Mouse (Mus musculus) right cerebral cortex, postnatal 25 days (tissue): ENCODE measurements at regions not wholly inside any gene's neighbourhood (a gene's known extent, or its start where the extent isn't known, plus 50 kb on each side); places are given as distances from the start of the nearest gene placed in this dataset.
"Not testable (repeated sequence)": the region's sequence is repeated elsewhere in the genome, so short reads cannot be mapped to it uniquely, and the experiment has no call there.

Experiments
- DNase-seq: peaks from one replicate; pipeline ENCODE4 v3.0.0; 2022

- DNase-seq = no peak
These were observed 358.6 kb downstream of the Sox9 start for GRCm38 (mm10) chr11:113140595-113140994.

DNA sequence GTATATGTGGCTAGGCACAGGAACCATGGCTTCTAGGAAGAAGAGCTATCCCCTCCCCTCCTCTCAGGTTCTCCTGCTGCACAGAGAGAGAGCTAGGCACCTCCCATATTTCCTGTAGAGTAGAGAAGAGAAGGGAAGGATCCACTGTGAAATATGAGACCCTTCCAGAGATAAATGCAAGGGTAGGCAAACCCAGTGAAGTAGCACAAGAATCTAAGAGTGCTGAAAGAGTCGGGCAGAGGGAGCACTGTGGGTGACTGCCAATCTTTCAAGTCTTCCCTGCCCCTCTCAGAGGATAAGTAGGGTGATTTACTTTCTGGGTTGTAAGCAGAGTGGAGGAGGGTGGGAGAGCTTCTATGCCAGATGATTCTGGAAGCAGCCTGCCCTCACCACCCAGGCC lies 360.8 kb downstream of the Sox9 start:
- no peak for DNase-seq

DNA sequence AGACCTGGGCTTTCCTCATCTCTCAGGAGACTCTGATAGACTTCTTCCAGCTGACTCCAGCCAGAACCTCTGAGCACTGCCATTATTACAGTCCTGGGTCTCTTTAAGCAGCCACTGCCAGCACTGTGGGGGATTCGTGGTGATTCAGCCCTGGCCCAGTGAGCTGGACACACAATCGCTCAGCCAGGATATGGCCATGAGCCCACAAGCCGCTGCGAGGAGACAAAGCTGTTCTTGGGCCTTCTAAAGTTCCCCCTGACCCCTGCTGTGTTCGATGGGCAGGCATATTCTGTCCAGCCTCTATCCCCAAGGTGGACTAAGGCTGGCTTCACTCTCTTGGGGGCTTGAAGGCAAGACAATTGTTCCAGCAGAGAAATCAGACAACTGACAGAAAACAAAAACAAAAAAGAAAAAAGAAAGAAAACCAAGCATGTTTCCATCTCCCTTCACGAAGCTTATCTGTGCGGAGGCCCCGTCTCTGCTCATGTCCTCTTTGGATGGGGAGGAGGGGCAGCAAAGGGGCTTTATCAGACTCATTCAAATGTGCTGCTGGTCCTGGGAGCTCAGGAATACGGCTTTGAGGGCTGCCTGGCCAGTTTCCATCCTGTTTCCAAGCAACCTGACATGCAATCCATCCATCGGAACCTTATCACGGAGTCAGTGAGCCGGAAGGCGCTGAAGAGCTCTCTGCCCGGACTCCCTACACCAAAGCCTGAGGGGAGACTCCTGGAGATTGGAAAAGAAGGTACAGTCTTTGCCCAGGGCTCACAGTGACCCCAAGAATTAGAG lies 362.0 kb downstream of the Sox9 start:
- peak; percentile 43 for DNase-seq

- DNase-seq = no peak
These were observed 363.7 kb downstream of the Sox9 start for GRCm38 (mm10) chr11:113145721-113146120.

- no peak for DNase-seq
These were observed 364.7 kb downstream of the Sox9 start for GRCm38 (mm10) chr11:113146762-113147161.

- DNase-seq = no peak
These were observed 365.6 kb downstream of the Sox9 start for GRCm38 (mm10) chr11:113147535-113148197.

- no peak for DNase-seq
These were observed 366.1 kb downstream of the Sox9 start for GRCm38 (mm10) chr11:113148198-113148537.

DNA sequence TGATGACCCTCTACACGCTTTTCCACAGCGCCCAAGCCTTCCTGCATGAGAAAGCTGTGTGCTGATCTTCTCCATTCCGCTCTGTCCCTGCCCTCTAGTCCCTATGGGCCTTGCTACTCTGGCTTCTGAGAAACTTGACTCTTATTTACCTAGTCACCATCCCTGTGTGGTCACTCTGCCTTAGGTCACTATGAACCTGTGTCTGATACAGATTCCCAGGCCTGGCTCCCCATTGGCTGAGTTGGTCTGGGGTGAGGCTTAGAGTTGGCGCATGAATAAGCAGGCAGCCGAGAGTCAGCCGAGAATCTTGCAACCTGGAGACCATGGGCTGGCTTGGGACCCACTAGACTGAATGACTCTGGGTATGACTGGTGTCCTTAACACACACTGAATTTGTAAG lies 373.5 kb downstream of the Sox9 start:
- no peak for DNase-seq

- no peak for DNase-seq
These were observed 381.9 kb downstream of the Sox9 start for GRCm38 (mm10) chr11:113163941-113164340.

DNA sequence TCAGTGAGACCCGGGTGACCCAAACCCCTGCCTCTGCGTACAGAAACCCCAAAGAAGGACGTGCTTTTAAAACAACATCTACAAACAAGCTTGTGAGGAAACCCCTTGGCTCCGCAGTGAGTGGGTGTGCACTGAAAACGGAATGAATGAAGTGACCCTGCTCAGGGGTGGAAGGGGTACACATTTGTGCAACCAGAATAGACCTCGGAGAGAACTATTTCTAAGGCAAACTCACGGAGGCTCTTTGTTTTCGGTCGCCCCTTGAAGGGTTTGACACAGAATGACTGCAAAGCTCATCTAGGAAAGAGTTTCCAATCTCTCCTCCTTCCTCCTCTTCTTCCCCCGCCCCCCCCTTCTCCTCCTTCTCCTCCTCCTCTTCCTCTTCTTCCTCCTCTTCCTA lies 382.5 kb downstream of the Sox9 start:
- no peak for DNase-seq

GRCm38 (mm10) chr11:113165069-113165795 lies 383.2 kb downstream of the Sox9 start:
- peak; percentile 66 for DNase-seq

GRCm38 (mm10) chr11:113166517-113166916 lies 384.5 kb downstream of the Sox9 start:
- no peak for DNase-seq

DNA sequence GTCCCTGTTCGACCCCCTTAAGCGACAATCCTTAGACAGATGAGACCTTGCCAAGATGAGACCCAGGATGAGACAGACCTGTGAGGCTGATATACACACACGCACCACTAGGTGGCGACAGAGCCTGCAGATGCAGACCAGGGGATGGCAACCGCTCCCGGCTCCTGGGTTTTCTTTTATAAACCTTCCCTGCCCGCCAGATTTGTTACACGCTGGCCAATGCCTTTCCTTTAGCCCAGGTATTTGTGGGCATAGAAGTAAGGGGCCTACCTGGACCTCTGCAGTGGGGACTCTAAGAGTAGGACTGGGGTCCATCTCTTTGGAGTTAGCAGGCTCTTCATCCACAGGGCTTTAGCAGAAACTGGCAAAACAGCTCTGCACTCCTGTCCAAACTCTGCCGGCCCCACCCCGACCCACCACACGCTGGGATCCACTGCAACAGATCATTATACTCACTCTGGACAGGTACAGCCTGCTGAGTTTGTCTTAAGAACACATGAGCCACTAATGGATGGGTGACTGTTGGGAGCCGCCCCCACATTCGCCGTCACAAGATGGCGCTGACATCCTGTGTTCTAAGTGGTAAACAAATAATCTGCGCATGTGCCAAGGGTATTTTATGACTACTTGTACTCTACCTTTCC lies 390.6 kb downstream of the Sox9 start:
- peak; percentile 66 for DNase-seq

GRCm38 (mm10) chr11:113173317-113173716 lies 391.3 kb downstream of the Sox9 start:
- DNase-seq = not testable (repeated sequence)

DNA sequence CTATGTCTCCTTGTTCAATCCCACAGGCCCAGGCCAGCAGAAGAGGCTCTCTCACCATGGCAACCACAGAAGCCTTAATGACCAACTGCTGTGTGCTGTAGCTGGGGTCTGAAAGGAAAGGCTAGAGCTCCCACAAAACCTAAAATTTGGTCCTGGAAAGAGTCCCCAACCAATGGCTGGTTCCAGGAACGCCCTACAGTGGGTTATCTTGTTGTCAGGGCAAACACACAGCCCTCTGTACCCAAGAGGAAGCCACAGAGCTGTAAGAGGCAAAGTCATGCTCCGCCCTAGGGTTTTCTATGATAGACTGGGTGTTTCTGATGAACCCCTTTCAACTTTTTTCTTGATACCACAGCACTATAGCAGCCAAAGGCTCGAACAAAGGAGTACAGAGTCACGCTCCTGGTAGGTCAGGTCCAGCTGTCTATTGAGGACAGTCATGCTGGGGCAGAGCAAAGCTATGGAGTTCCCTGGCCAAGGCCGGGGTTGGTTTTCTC lies 392.0 kb downstream of the Sox9 start:
- DNase-seq = no peak

- no peak for DNase-seq
These were observed 393.3 kb downstream of the Sox9 start for GRCm38 (mm10) chr11:113175323-113175722.

- DNase-seq = peak; percentile 49
These were observed 394.2 kb downstream of the Sox9 start for GRCm38 (mm10) chr11:113176183-113176582.

DNA sequence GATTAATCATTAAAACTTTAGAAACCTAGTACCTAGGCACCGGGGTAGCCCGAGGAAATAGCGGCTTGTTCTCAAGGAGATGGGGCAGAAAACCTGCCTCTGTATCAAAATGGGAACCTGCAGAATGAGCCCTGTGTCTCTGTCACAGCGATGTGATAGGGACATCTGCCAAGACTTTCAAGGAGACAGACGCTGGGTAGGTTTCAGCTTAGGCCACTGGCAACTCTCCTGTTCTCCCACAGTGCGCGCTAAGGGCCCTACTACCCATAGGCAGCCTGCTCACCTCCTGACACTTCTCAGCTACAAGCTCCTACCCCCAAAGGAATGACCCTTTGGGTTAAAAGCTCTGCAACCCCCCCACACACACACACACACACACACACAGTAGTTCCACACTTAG lies 396.4 kb downstream of the Sox9 start:
- no peak for DNase-seq

GRCm38 (mm10) chr11:113180008-113180407 lies 398.0 kb downstream of the Sox9 start:
- no peak for DNase-seq

- DNase-seq = no peak
These were observed 400.2 kb downstream of the Sox9 start for GRCm38 (mm10) chr11:113182083-113182861.

DNA sequence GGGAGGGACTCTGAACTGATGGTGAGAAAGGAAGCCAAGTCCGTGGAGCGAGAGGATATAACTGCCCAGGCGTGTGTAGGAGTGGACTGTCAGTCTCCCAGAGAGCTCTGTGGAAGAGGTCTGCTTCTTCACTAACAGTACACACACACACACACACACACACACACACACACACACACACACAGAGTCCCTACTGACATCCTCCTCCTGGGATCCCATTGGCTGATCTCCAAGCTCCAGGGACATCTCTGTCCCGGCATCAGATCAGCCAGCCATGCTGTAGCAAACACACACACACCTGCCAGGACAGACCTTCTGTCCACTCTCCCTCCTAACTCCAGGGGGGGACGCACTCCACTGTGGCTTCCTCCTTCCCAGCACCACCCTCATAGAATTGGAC lies 401.5 kb downstream of the Sox9 start:
- no peak for DNase-seq

DNA sequence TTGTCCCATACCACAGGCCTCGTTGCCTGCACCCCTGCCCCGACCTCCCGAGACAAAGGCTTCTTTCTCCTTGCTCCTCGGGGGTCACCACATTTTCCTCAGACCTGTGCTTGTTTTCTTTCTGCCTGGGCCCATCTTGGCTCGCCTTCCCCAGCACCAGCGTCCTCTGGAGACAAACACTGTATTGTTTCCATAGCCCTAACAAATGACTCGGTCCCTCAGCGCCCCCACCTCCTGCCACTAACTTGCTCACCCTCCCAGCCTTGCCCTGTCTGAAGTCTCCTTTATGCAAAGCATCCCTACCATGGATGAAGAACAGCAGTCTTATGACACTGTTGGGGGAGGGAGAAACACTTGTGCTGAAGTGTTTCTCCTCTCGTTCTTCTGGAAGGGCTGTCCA lies 402.1 kb downstream of the Sox9 start:
- DNase-seq = no peak
